Mouse (Mus musculus): Measurements from ENCODE around the gene Nop53.

GRCm38 (mm10) chr7:15974712-15975111, 28.8 kb upstream of the Nop53 start:
- TF ChIP-seq CTCF (IDR thresholded peaks at IDR 0.05; ENCODE audit: extremely low read depth, insufficient read length, insufficient replicate concordance, low read depth, low read length) (peak; percentile 89), POLR2A (IDR thresholded peaks at IDR 0.05; ENCODE audit: low read depth, low read length) (no peak)

All from small intestine, adult 2 months (tissue).